Mouse (Mus musculus): ENCODE results near the gene Pdgfc.
"Not testable (repeated sequence)": the region's sequence is repeated elsewhere in the genome, so short reads cannot be mapped to it uniquely, and the experiment has no call there.

Pdgfc gene

GRCm38 (mm10) chr3:81046652-81047607 is 10.7 kb downstream of the Pdgfc start:
- DNase-seq = no peak

- no peak for DNase-seq
Observed at GRCm38 (mm10) chr3:81051522-81051921, 15.3 kb downstream of the Pdgfc start.

GRCm38 (mm10) chr3:81052422-81052821 is 16.2 kb downstream of the Pdgfc start:
- no peak for DNase-seq

- no peak for DNase-seq
Observed at GRCm38 (mm10) chr3:81054074-81054473, 17.9 kb downstream of the Pdgfc start.

DNA sequence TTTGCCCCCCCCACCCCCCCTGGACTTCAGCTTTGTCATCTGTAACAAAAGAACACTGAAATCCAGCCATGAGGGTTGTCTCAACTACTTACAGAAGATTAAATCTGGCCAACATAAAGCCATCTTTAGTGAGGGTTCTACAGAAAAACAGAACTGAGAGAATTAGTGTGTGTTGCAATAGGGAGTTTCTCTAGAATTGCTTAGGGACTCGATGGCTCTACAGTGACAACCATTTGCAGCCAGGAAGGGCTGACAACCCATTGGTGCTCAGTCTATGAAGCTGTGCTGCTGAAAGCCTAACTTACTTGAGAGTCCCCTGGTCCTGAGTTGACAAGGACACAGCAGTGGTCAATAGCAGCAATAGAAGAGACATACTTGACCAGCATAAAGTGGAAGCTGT is 21.5 kb downstream of the Pdgfc start:
- no peak for DNase-seq

- no peak for DNase-seq
Observed at GRCm38 (mm10) chr3:81058527-81059031, 22.4 kb downstream of the Pdgfc start.

GRCm38 (mm10) chr3:81068550-81068949 is 32.3 kb downstream of the Pdgfc start:
- no peak for DNase-seq

GRCm38 (mm10) chr3:81101136-81101535 is 64.9 kb downstream of the Pdgfc start:
- DNase-seq = no peak

- no peak for DNase-seq
Observed at GRCm38 (mm10) chr3:81102158-81102876, 66.1 kb downstream of the Pdgfc start.

DNA sequence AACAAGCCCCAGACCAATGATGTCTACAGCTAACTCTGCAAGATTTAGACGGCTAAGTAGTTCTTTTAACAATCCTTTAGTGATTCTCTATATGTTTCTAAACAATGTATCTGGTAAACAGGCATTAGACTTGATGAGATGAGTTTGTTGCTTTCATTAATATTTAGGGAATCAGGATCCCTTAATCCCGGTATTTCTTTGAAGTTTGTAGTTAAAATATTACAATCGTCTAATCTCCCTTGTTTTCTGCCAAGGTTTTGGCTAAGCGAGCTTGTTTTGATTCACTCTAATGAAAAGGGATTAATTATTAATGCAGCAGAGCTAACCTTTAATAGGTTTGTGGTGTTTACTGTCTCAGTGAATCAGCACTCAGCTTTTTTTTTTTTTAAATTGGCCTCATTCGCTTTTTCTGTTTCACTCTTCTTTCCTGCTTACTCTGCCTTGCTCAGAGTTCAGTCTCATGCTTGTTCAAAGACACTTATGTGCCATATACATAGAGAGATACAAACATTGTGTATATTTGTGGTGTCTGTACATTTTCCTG is 66.7 kb downstream of the Pdgfc start:
- DNase-seq = no peak

DNA sequence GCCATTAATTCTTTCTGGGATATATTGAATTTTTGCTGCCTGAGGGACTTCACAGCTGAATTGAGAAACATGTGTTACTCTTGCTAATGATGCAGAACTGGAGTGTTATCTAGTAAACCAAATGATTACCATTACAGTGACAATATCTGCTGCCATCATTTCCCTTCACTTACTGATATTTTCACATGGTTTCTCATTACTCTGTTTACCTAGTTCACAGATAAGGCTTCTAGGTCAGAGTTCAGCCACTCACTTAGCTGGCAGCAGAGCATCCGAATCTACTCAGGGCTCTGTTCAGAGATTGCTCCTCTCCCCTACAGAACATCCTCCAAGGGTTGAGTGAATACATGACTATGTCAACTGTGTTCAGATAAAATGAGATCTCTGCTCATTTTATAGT is 71.3 kb downstream of the Pdgfc start:
- no peak for DNase-seq

GRCm38 (mm10) chr3:81110968-81111367 is 74.8 kb downstream of the Pdgfc start:
- no peak for DNase-seq

DNA sequence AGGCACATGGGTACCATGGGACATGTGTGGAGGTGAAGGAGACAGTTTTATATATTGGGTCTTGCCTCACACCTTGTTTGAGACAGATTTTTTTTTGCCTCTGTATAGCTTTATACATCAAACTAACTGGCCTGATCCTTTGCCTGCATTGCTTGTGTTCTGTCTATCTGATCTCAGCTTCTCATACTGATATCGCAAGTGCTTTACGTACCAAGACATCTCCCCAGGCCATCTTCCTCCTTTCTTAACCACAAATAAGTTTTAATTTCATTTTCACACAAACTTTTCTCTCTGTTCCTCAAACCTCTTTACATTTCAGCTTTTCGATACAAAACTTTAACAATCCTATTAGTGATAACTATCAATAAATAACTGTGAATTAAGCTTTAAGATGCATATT is 76.7 kb downstream of the Pdgfc start:
- no peak for DNase-seq

- DNase-seq = no peak
Observed at GRCm38 (mm10) chr3:81120664-81121063, 84.4 kb downstream of the Pdgfc start.

- DNase-seq = no peak
Observed at GRCm38 (mm10) chr3:81121731-81122130, 85.5 kb downstream of the Pdgfc start.

DNA sequence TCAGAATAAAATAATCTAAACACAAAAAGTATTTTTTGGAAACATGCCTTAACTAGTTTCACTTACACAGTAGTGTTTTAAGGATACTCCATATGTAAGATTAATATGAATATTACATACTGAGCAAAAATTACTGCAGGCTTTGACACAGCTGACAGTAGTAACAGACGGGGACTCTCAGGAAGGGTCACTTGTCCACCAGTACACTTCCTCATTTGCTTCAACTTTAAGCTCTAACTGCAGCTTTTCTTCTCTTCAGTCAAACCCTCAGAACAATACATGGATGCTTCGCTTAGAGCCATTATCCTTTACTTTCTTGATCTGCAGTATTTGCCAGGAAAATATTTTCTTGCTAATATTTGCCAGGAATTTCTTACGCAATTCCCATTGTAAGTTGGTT is 87.2 kb downstream of the Pdgfc start:
- DNase-seq = no peak

- DNase-seq = no peak
Observed at GRCm38 (mm10) chr3:81127013-81127412, 90.8 kb downstream of the Pdgfc start.

DNA sequence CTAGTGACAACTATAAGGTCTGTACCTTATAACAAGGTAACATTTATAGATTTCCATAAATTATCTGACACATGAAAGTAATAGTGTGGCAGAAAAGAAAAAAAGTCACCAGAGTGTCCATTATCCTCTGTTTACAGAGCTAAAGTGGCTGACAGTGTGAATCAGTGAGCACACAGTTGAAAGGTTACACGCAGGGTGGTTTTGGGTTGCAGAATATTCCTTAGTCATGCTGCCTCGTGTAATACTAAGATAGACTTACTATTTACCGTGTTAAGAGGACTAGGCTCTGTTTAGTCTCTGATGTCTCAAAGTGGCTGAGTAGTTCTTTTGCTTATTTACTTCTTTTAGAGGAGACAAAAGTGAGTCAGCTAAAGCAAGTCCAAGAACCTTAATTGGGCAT is 100.8 kb downstream of the Pdgfc start:
- DNase-seq = no peak

- DNase-seq = not testable (repeated sequence)
Observed at GRCm38 (mm10) chr3:81138030-81138429, 101.8 kb downstream of the Pdgfc start.

DNA sequence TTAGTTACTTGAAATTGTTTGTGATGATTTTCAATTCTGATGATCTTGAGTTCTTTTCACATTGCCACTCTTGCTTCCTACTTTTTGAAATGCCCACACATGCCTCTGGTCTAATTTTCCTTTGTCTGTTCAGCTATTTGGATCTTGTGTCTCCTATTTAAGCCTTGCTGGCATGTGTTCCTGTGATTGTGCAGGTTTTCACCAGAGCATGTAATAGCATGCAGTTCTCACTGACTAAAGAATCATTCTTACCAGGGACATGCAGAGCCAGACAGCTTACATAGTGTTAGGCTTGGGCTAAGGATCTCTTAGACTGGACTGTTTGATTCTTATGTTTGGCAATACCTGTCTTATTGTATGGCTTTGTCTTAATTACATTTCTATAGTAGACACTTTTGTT is 107.5 kb downstream of the Pdgfc start:
- DNase-seq = no peak

DNA sequence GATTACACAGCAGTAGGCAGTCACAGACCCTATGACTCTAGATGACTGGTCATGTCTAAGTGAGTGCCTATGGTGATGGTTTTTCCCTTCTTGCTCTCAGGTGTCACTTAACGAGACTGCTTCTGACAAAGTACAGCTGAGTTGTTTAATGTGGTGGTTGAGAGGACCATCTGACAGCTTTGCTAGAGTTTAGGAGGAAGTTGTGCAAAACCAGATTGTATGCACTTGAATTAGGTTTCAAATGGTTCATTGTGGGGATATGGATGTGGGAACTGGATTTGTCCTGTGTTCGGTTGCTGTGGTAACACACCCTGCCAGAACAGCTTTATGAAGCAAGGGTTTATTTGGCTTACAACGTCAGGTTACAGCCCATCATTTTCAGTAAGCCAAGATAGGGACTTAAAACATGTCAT is 112.9 kb downstream of the Pdgfc start:
- peak in 1 of 2 experiments; percentile 3 for DNase-seq

DNA sequence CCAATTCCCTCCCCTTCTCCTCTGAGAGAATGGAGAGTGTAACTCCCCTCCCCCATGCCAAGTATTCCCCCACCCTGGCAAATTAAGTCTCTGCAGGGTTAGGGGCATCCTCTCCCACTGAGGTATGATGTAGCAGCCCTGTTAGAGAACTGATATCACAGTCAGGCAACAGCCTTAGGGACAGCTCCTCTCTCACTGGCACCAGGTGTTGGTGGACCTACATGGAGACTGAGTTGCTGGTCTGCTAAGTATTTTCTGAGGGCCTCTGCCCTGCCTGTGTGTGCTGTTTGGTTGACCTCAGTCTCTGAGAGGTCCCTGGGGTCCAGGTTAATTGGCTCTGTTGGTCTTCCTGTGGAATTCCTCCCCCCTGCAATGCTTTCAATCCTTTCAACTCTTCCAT is 114.0 kb downstream of the Pdgfc start:
- DNase-seq = no peak

- no peak for DNase-seq
Observed at GRCm38 (mm10) chr3:81154420-81154819, 118.2 kb downstream of the Pdgfc start.
